Mouse (Mus musculus): ENCODE data around the gene Ripk1.

- no peak for TF ChIP-seq POLR2A (IDR thresholded peaks at IDR 0.05; ENCODE audit: insufficient read depth, low read length)
- no peak for TF ChIP-seq EP300 (IDR thresholded peaks at IDR 0.05; ENCODE audit: insufficient read depth, low read depth, low read length)
- no peak for TF ChIP-seq CTCF (IDR thresholded peaks at IDR 0.05; ENCODE audit: low read depth, low read length)
Observed at GRCm38 (mm10) chr13:34035424-34035823, 33.3 kb downstream of the Ripk1 start.

Measured in ES-Bruce4 (cell line).